Mouse (Mus musculus): ENCODE measurements around the gene Rdh8. TPM values are rescaled to one million over a fixed set of nuclear protein-coding genes. Genes with fewer than 3 reads are reported as not detected.

Rdh8 gene
- polyA plus RNA-seq, 1 experiment from 2014 or later, result not detected

DNA sequence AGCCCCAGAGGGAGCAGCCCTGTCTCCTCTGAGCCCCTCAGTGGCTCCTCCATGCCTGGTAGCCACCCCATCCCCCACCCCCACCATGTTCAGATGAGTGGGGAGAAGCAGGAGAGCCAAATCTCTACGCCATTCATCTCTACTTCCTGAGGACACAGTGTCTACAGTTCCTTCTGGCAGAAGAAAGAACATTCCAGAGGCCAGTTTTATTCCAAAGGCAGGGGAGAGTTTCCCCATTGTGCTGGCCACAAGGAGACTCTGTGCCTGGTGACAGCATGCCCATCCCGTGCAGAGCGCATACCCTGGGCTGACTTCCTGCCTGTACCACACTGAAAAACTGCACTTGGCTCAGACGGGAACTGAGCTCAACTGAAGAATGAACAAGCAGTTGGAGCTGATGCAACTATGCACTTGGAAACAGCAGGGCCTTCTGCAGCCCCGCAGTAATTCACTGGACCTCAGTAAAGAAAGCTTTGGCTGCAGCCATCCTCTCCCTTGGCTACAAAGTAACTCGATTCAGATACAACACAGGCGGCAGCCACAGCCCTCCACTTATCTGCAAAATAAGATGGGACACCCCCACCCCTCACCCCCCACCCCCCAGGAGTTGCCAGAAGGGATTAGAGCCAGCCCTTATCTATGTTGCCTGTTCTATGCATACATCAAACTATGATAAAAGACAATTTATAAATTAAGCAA is 24.0 kb upstream of the Rdh8 start:
- ATAC-seq (ENCODE audit: low FRiP score, low TSS enrichment) (peak; percentile 71; the same call in 1 of the 2 replicates), DNase-seq (ENCODE audit: low spot score) (peak; percentile 20)
- H3K27me3 ChIP-seq (ENCODE audit: control insufficient read depth, insufficient read depth, low read length), result no peaks in the 10 kb centered on the region
- H3K27ac ChIP-seq (replicated peaks), result peak overlapping the region; percentile 67
- 15% methylated on average over 7 of the region's 7 CpGs for WGBS
- H3K9me3 ChIP-seq (ENCODE audit: control insufficient read depth, low read length), result no peaks in the 10 kb centered on the region
- H3K4me1 ChIP-seq (replicated peaks; ENCODE audit: control insufficient read depth, insufficient read depth), result no peaks in the 10 kb centered on the region
- H3K36me3 ChIP-seq (ENCODE audit: control insufficient read depth, insufficient read depth, low read length), result no peaks in the 10 kb centered on the region
- TF ChIP-seq CTCF (IDR thresholded peaks at IDR 0.05; ENCODE audit: low read depth) (0 out of 2 replicates have a peak, but pooled peaks have one; percentile 2), EP300 (optimal IDR thresholded peaks at IDR 0.05) (no peak)
- no peak overlapping the region for H3K9ac ChIP-seq (ENCODE audit: low read length)
- no peak overlapping the region for H3K4me3 ChIP-seq (ENCODE audit: low read depth, low read length)
- H3K4me2 ChIP-seq (replicated peaks; ENCODE audit: low read depth), result no peak overlapping the region

DNA sequence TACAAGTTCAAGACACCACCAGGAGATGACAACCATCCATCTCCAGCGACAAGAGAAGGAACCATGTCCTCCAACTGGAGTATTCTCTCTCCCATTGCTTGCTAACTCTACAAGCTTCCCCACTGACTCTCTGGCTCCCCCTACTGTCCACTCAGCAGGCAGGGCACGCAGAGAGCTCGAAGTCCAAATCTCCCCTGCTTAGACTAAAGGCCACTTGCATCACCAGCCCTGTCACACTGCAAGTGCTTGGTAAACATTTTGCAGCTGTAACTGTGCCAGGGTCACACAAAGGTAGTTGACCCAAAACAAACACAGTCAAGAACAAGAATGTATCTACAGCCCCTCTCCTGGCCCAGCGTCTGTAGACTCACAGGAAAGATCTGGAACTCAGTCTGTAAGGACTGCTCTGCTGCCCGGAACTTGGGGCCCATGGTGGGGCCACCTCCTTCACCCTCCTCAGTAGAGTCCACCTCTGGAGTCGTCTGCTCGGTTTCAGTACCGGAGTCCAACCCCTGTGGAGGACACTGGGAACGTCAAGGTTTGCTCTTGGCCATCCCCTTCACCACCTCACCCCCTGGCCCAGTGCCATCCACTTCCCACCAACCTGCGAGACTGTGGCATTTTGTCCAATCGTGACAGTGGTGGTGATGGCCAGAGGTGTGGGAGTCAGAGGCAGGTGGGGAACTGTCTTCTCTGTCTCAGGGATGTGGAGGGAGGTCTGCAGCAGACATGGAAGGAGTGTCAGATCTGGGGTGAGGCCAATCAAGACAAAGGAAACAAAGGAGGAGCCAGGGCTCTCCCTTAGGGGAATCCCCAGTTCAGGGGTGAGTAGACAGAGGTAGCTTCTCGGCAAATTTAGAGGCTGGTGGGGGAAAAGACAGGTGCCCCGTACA is 13.8 kb upstream of the Rdh8 start:
- TF ChIP-seq CTCF (IDR thresholded peaks at IDR 0.05; ENCODE audit: low read depth) (peak; percentile 89), EP300 (optimal IDR thresholded peaks at IDR 0.05) (no peak)
- Histone ChIP-seq H3K27ac (replicated peaks) (no peak overlapping the region), H3K4me1 (replicated peaks; ENCODE audit: control insufficient read depth, insufficient read depth) (no peaks in the 10 kb centered on the region), H3K9ac (ENCODE audit: low read length) (no peak overlapping the region), H3K4me3 (ENCODE audit: low read depth, low read length) (no peak overlapping the region), H3K9me3 (ENCODE audit: control insufficient read depth, low read length) (no peaks in the 10 kb centered on the region), H3K27me3 (ENCODE audit: control insufficient read depth, insufficient read depth, low read length) (no peaks in the 10 kb centered on the region), H3K4me2 (replicated peaks; ENCODE audit: low read depth) (no peak overlapping the region), H3K36me3 (ENCODE audit: control insufficient read depth, insufficient read depth, low read length) (no peaks in the 10 kb centered on the region)
- peak; percentile 88 for ATAC-seq (ENCODE audit: low FRiP score, low TSS enrichment)
- 60% methylated on average over 13 of the region's 13 CpGs for WGBS
- peak; percentile 80 for DNase-seq (ENCODE audit: low spot score)

DNA sequence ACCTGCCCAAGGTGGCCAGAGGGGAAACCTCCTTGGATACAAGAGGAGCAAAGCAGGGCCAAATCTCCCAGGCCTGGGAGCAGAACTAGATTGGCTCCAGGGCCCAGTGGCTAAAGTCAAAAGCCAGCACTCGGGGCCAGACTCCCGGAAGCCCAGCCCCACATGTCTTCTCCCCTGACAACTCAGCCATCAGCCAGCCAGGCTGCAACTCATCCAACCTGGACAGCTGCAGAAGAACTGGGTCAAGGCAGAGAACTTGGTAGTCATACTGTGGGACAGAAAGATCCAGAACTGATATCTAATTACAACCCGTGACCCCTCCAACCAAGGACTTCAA is 13.2 kb upstream of the Rdh8 start:
- 73% methylated on average over 3 of the region's 3 CpGs for WGBS
- Histone ChIP-seq H3K4me2 (replicated peaks; ENCODE audit: low read depth) (no peak overlapping the region), H3K27ac (replicated peaks) (no peak overlapping the region), H3K4me3 (ENCODE audit: low read depth, low read length) (no peak overlapping the region), H3K4me1 (replicated peaks; ENCODE audit: control insufficient read depth, insufficient read depth) (no peaks in the 10 kb centered on the region), H3K9me3 (ENCODE audit: control insufficient read depth, low read length) (no peaks in the 10 kb centered on the region), H3K9ac (ENCODE audit: low read length) (no peak overlapping the region), H3K36me3 (ENCODE audit: control insufficient read depth, insufficient read depth, low read length) (no peaks in the 10 kb centered on the region), H3K27me3 (ENCODE audit: control insufficient read depth, insufficient read depth, low read length) (no peaks in the 10 kb centered on the region)
- TF ChIP-seq EP300 (optimal IDR thresholded peaks at IDR 0.05), result no peak
- DNase-seq (ENCODE audit: low spot score) (no peak), ATAC-seq (ENCODE audit: low FRiP score, low TSS enrichment) (no peak)

DNA sequence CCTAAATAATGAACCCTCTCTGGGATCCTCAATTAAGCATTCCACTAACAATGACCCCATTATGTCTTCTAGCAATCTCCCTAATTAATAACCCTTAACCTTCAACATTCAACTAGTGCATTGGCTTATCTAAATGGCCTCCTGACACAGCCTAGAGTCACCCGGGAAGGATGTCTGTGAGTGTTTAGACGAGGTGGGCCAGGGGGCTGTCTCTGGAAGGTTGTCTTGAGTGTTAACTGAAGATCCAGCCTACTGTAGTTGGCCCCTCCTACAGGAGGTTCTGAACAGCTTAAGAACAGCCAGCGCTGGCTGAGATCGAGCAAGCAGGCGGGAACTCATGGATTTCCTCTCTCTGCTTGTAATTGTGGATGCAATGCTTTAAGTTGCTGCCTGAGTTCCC is 12.6 kb upstream of the Rdh8 start:
- Histone ChIP-seq H3K4me1 (replicated peaks; ENCODE audit: control insufficient read depth, insufficient read depth) (no peaks in the 10 kb centered on the region), H3K4me3 (ENCODE audit: low read depth, low read length) (no peak overlapping the region), H3K36me3 (ENCODE audit: control insufficient read depth, insufficient read depth, low read length) (no peaks in the 10 kb centered on the region), H3K27me3 (ENCODE audit: control insufficient read depth, insufficient read depth, low read length) (no peaks in the 10 kb centered on the region), H3K4me2 (replicated peaks; ENCODE audit: low read depth) (no peak overlapping the region), H3K9ac (ENCODE audit: low read length) (no peak overlapping the region), H3K9me3 (ENCODE audit: control insufficient read depth, low read length) (no peaks in the 10 kb centered on the region), H3K27ac (replicated peaks) (no peak overlapping the region)
- ATAC-seq (ENCODE audit: low FRiP score, low TSS enrichment) (no peak), DNase-seq (ENCODE audit: low spot score) (no peak)
- 45% methylated on average over 5 of the region's 5 CpGs for WGBS
- no peak for TF ChIP-seq CTCF (IDR thresholded peaks at IDR 0.05; ENCODE audit: low read depth)
- no peak for TF ChIP-seq EP300 (optimal IDR thresholded peaks at IDR 0.05)

DNA sequence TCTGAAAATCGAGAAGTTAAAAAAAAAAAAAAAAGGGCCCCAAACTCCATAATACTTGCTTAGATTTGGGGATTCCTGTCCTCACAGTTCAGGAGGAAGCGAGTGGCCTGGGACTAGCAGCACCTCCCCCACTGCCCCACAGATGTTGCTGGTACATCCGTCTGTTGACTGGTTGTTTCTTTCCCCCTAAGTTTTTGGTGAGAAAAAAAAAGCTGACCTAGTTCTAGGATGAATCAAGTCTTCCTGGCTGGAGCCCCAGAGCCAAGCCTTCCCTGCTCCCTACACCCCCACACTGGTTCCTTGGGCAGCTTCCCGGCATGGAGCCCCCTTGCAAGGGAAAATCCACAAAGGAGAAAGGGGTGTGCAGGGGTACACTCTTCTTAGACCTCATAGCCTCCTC is 8.0 kb upstream of the Rdh8 start:
- Histone ChIP-seq H3K4me2 (replicated peaks; ENCODE audit: low read depth) (no peak overlapping the region), H3K36me3 (ENCODE audit: control insufficient read depth, insufficient read depth, low read length) (no peaks in the 10 kb centered on the region), H3K9me3 (ENCODE audit: control insufficient read depth, low read length) (no peaks in the 10 kb centered on the region), H3K9ac (ENCODE audit: low read length) (no peak overlapping the region), H3K4me3 (ENCODE audit: low read depth, low read length) (no peak overlapping the region), H3K27me3 (ENCODE audit: control insufficient read depth, insufficient read depth, low read length) (no peaks in the 10 kb centered on the region), H3K4me1 (replicated peaks; ENCODE audit: control insufficient read depth, insufficient read depth) (no peaks in the 10 kb centered on the region; the same call in 1 of the 2 replicates), H3K27ac (replicated peaks) (no peak overlapping the region)
- ATAC-seq (ENCODE audit: low FRiP score, low TSS enrichment), result no peak
- TF ChIP-seq CTCF (IDR thresholded peaks at IDR 0.05; ENCODE audit: low read depth) (no peak), EP300 (optimal IDR thresholded peaks at IDR 0.05) (no peak)
- 47% methylated on average over 4 of the region's 4 CpGs for WGBS
- no peak for DNase-seq (ENCODE audit: low spot score)

DNA sequence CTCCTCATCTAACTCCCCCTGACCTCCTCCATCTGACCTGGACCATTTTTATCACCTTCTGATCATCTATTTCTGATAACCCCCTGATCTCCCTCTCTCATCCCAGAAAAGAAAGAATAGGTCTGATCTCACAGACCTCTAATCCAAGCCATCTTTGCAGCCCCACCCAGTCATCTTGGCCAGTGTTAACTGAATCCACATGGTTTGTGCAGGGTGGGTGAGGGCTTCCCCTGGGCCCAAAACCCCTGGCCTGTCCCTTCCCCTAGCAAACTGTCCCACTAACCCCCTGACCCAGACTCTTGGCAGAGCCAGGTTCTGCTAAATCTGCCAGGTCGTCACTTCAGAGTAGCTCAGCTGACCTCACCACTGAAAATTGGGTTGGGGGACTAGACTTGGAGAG is 7.5 kb upstream of the Rdh8 start:
- TF ChIP-seq EP300 (optimal IDR thresholded peaks at IDR 0.05) (no peak), CTCF (IDR thresholded peaks at IDR 0.05; ENCODE audit: low read depth) (no peak)
- Histone ChIP-seq H3K9ac (ENCODE audit: low read length) (no peak overlapping the region), H3K9me3 (ENCODE audit: control insufficient read depth, low read length) (no peaks in the 10 kb centered on the region), H3K4me3 (ENCODE audit: low read depth, low read length) (no peak overlapping the region), H3K4me2 (replicated peaks; ENCODE audit: low read depth) (no peak overlapping the region), H3K4me1 (replicated peaks; ENCODE audit: control insufficient read depth, insufficient read depth) (no peaks in the 10 kb centered on the region; the same call in 1 of the 2 replicates), H3K27me3 (ENCODE audit: control insufficient read depth, insufficient read depth, low read length) (no peaks in the 10 kb centered on the region), H3K36me3 (ENCODE audit: control insufficient read depth, insufficient read depth, low read length) (no peaks in the 10 kb centered on the region), H3K27ac (replicated peaks) (no peak overlapping the region)
- 67% methylated on average over 1 of the region's 1 CpGs for WGBS
- ATAC-seq (ENCODE audit: low FRiP score, low TSS enrichment) (no peak), DNase-seq (ENCODE audit: low spot score) (no peak)

Data from stomach, postnatal 0 days (tissue).